Mouse (Mus musculus): Measurements from ENCODE around the gene Snd1.

DNA sequence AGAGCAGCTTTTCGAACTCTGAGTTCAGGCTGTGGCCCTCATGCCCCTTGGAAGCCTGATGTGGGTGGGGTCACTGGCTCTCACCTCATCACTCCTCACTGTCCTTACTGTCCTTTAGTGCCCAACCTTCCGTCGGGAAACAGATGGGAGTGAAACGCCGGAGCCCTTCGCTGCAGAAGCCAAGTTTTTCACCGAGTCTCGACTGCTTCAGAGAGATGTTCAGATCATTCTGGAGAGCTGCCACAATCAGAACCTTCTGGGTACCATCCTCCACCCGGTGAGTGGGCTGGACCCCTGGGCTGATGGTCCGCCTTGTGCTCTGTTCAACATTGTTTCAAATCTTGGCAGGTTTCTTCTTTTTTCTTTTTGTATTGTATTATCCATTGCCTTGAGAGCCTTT is 52.5 kb downstream of the Snd1 start:
- TF ChIP-seq POLR2A (IDR thresholded peaks at IDR 0.05; ENCODE audit: borderline replicate concordance, control insufficient read depth, low read depth, low read length) (no peak), CTCF (IDR thresholded peaks at IDR 0.05; ENCODE audit: control insufficient read depth, insufficient read depth, low read length) (no peak)
